Mouse (Mus musculus) liver, embryonic 14.5 days (tissue): ENCODE data around the gene Dnajc11.

Experiments used
- CTCF ChIP-seq: IDR thresholded peaks from 2 replicates; pipeline ENCODE4 v1.5.1; 2016; ENCODE audit warnings: antibody characterized with exemption, low read depth, control low read depth
- EP300 ChIP-seq: IDR thresholded peaks from 2 replicates; pipeline ENCODE4 v1.6.1; 2016; ENCODE audit warnings: antibody characterized with exemption, low read depth

GRCm38 (mm10) chr4:151992091-151992490 lies 58.6 kb downstream of the Dnajc11 start:
- TF ChIP-seq CTCF = no peak
- no peak for TF ChIP-seq EP300
